Mouse (Mus musculus) forebrain, embryonic 11.5 days (tissue): Measurements from ENCODE around the gene Bak1. TPM values are rescaled to one million over a fixed set of nuclear protein-coding genes. Genes with fewer than 3 reads are reported as not detected.
A peak's percentile ranks its signal among the peaks of the same experiment; 100 is the strongest.

Experiments used
- ATAC-seq: fragments of 200-750 bp; cut with Nextera tagmentation; replicated peaks from 2 replicates; pipeline ENCODE4 v1.8.0; 2017; ENCODE audit warnings: moderate TSS enrichment; ENCODE audit not compliant: low FRiP score
- DNase-seq: peaks from one replicate; pipeline ENCODE4 v3.0.0-alpha.2; 2017; ENCODE audit warnings: low spot score
- H3K27ac ChIP-seq: fragments of 300-500 bp; sonication (generic); 2 replicates; pipeline ENCODE4 v1.5.1; 2014; ENCODE audit warnings: low read depth, low read length
- H3K27me3 ChIP-seq: fragments of 300-500 bp; sonication (generic); 2 replicates; pipeline ENCODE4 v1.6.1; 2014; ENCODE audit warnings: mild to moderate bottlenecking, low read length, mixed read lengths; ENCODE audit not compliant: control insufficient read depth, insufficient read depth
- H3K36me3 ChIP-seq: fragments of 300-500 bp; sonication (generic); 2 replicates; pipeline ENCODE4 v1.6.1; 2014; ENCODE audit warnings: mild to moderate bottlenecking, low read length, moderate library complexity, mixed read lengths; ENCODE audit not compliant: control insufficient read depth, insufficient read depth
- H3K4me1 ChIP-seq: fragments of 300-500 bp; sonication (generic); replicated peaks from 2 replicates; pipeline ENCODE4 v1.6.1; 2014; ENCODE audit warnings: low read length, mixed read lengths; ENCODE audit not compliant: control insufficient read depth, insufficient read depth
- H3K4me2 ChIP-seq: fragments of 300-500 bp; sonication (generic); 2 replicates; pipeline ENCODE4 v1.6.1; 2014; ENCODE audit warnings: low read depth, mild to moderate bottlenecking, low read length, moderate library complexity, mixed read lengths; ENCODE audit not compliant: severe bottlenecking
- H3K4me3 ChIP-seq: fragments of 300-500 bp; sonication (generic); 2 replicates; pipeline ENCODE4 v1.5.1; 2014; ENCODE audit warnings: low read depth, low read length
- H3K9ac ChIP-seq: fragments of 300-500 bp; sonication (generic); 2 replicates; pipeline ENCODE4 v1.6.1; 2014; ENCODE audit warnings: low read length
- H3K9me3 ChIP-seq: fragments of 300-500 bp; sonication (generic); 2 replicates; pipeline ENCODE4 v1.6.1; 2016; ENCODE audit warnings: low read length, mixed read lengths; ENCODE audit not compliant: control insufficient read depth
- WGBS: fragments of 180-500 bp; shearing (Covaris S2); extraction: QIAGEN DNeasy Blood & Tissue Kit; methylation state at CpG from one replicate; pipeline ENCODE4 v1.1.7; 2014; 5-methylcytosine and 5-hydroxymethylcytosine counted together
- polyA plus RNA-seq: library from polyadenylated mRNA; unstranded; fragments of >200 nt; fragmentation: Nextera tagmentation; extraction: Ambion mirVana; gene quantifications from 2 replicates; pipeline ENCODE4 v1.2.1, GENCODE M21; 2014

The Bak1 gene
- polyA plus RNA-seq, 1 experiment from 2014 or later, result 6.6 TPM

GRCm38 (mm10) chr17:27032869-27033268 lies 4.1 kb upstream of the Bak1 start:
- ATAC-seq (peak; percentile 42; the same call in 1 of the 2 replicates), DNase-seq (peak; percentile 92)
- no peak overlapping the region for H3K27ac ChIP-seq
- no peak overlapping the region for H3K4me3 ChIP-seq
- H3K4me1 ChIP-seq, result 0 out of 2 replicates have a peak, but pooled peaks cover 1% of the 10 kb centered on the region
- no peaks in the 10 kb centered on the region for H3K27me3 ChIP-seq
- no peaks in the 10 kb centered on the region for H3K9me3 ChIP-seq
- 2% methylated on average over 14 of the region's 14 CpGs for WGBS
- no peaks in the 10 kb centered on the region for H3K36me3 ChIP-seq
- no peak overlapping the region for H3K4me2 ChIP-seq
- no peak overlapping the region for H3K9ac ChIP-seq

GRCm38 (mm10) chr17:27032328-27032727 lies 3.5 kb upstream of the Bak1 start:
- no peaks in the 10 kb centered on the region for H3K36me3 ChIP-seq
- H3K27me3 ChIP-seq, result no peaks in the 10 kb centered on the region
- H3K9me3 ChIP-seq, result no peaks in the 10 kb centered on the region
- H3K4me1 ChIP-seq, result peaks cover 6% of the 10 kb centered on the region; the same call in 1 of the 2 replicates
- ATAC-seq, result no peak
- H3K9ac ChIP-seq, result no peak overlapping the region
- H3K27ac ChIP-seq, result no peak overlapping the region
- 65% methylated on average over 7 of the region's 7 CpGs for WGBS
- no peak for DNase-seq
- H3K4me2 ChIP-seq, result no peak overlapping the region
- H3K4me3 ChIP-seq, result no peak overlapping the region

- ATAC-seq (no peak), DNase-seq (no peak)
- no peak overlapping the region for H3K9ac ChIP-seq
- 94% methylated on average over 4 of the region's 4 CpGs for WGBS
- H3K36me3 ChIP-seq, result no peaks in the 10 kb centered on the region
- H3K27ac ChIP-seq, result no peak overlapping the region
- no peak overlapping the region for H3K4me2 ChIP-seq
- no peaks in the 10 kb centered on the region for H3K9me3 ChIP-seq
- peaks cover 8% of the 10 kb centered on the region; the same call in 1 of the 2 replicates for H3K4me1 ChIP-seq
- H3K4me3 ChIP-seq, result no peak overlapping the region
- H3K27me3 ChIP-seq, result no peaks in the 10 kb centered on the region
Measured at GRCm38 (mm10) chr17:27030896-27031295, 2.1 kb upstream of the Bak1 start.

- Histone ChIP-seq H3K4me2 (no peak overlapping the region), H3K4me1 (peaks cover 8% of the 10 kb centered on the region; the same call in 1 of the 2 replicates), H3K36me3 (no peaks in the 10 kb centered on the region), H3K4me3 (no peak overlapping the region), H3K27me3 (no peaks in the 10 kb centered on the region), H3K9me3 (no peaks in the 10 kb centered on the region), H3K27ac (no peak overlapping the region), H3K9ac (no peak overlapping the region)
- 88% methylated on average over 14 of the region's 14 CpGs for WGBS
- DNase-seq, result peak; percentile 55
- ATAC-seq, result no peak
Measured at GRCm38 (mm10) chr17:27029431-27029830, 622 bp upstream of the Bak1 start.

GRCm38 (mm10) chr17:27028284-27028795 lies 469 bp downstream of the Bak1 start:
- H3K4me3 ChIP-seq, result peak overlapping the region; percentile 54
- no peaks in the 10 kb centered on the region for H3K36me3 ChIP-seq
- no peaks in the 10 kb centered on the region for H3K27me3 ChIP-seq
- peaks cover 8% of the 10 kb centered on the region; the same call in 1 of the 2 replicates for H3K4me1 ChIP-seq
- DNase-seq, result peak; percentile 94
- ATAC-seq, result peak; percentile 80
- WGBS, result 3% methylated on average over 19 of the region's 19 CpGs
- no peaks in the 10 kb centered on the region for H3K9me3 ChIP-seq
- peak overlapping the region; percentile 89 for H3K9ac ChIP-seq
- no peak overlapping the region for H3K27ac ChIP-seq
- H3K4me2 ChIP-seq, result peak overlapping the region; percentile 94

GRCm38 (mm10) chr17:27027460-27028283 lies 1.1 kb downstream of the Bak1 start:
- H3K4me2 ChIP-seq, result peak overlapping the region; percentile 94
- H3K36me3 ChIP-seq, result no peaks in the 10 kb centered on the region
- no peaks in the 10 kb centered on the region for H3K27me3 ChIP-seq
- no peak for DNase-seq
- H3K9ac ChIP-seq, result peak overlapping the region; percentile 89
- peak overlapping the region; percentile 54 for H3K4me3 ChIP-seq
- 48% methylated on average over 12 of the region's 12 CpGs for WGBS
- no peaks in the 10 kb centered on the region for H3K9me3 ChIP-seq
- ATAC-seq, result 0 out of 2 replicates have a peak, but pooled peaks have one; percentile 34
- H3K4me1 ChIP-seq, result peaks cover 8% of the 10 kb centered on the region; the same call in 1 of the 2 replicates
- H3K27ac ChIP-seq, result no peak overlapping the region

GRCm38 (mm10) chr17:27025951-27026350 lies 2.9 kb downstream of the Bak1 start:
- Histone ChIP-seq H3K27ac (no peak overlapping the region), H3K9ac (no peak overlapping the region), H3K4me1 (peaks cover 8% of the 10 kb centered on the region; the same call in 1 of the 2 replicates), H3K4me2 (no peak overlapping the region), H3K36me3 (peaks cover 6% of the 10 kb centered on the region; the same call in 1 of the 2 replicates), H3K9me3 (no peaks in the 10 kb centered on the region), H3K4me3 (no peak overlapping the region), H3K27me3 (no peaks in the 10 kb centered on the region)
- ATAC-seq, result no peak
- WGBS, result 88% methylated on average over 3 of the region's 3 CpGs
- no peak for DNase-seq

- no peak overlapping the region for H3K27ac ChIP-seq
- H3K4me3 ChIP-seq, result no peak overlapping the region
- ATAC-seq, result no peak
- peaks cover 6% of the 10 kb centered on the region; the same call in 1 of the 2 replicates for H3K36me3 ChIP-seq
- WGBS, result 94% methylated on average over 17 of the region's 17 CpGs
- no peak overlapping the region for H3K4me2 ChIP-seq
- H3K9ac ChIP-seq, result no peak overlapping the region
- DNase-seq, result no peak
- H3K27me3 ChIP-seq, result no peaks in the 10 kb centered on the region
- peaks cover 8% of the 10 kb centered on the region; the same call in 1 of the 2 replicates for H3K4me1 ChIP-seq
- no peaks in the 10 kb centered on the region for H3K9me3 ChIP-seq
Measured at GRCm38 (mm10) chr17:27025326-27025902, 3.4 kb downstream of the Bak1 start.
